Mouse (Mus musculus): ENCODE results near the gene Tmc4. TPM values are rescaled to one million over a fixed set of nuclear protein-coding genes. Genes with fewer than 3 reads are reported as not detected.

Gene Tmc4
- 5.0 and 61.2 TPM in 2 replicates for polyA plus RNA-seq (2012; rRNA removed; ENCODE audit: low replicate concordance)

GRCm38 (mm10) chr7:3677342-3677741 is at the start of gene Tmc4:
Gene Tmc4, minus strand, starts transcription at chr7:3677553.

GRCm38 (mm10) chr7:3720268-3720667 is 42.9 kb upstream of the Tmc4 start, which contains the start of gene Pirb:
Gene Pirb, minus strand, starts transcription at chr7:3720391.

GRCm38 (mm10) chr7:3703879-3704441 is 26.6 kb upstream of the Tmc4 start, which contains the start of gene Rps9:
Gene Rps9, plus strand, starts transcription at chr7:3703993.

GRCm38 (mm10) chr7:3692987-3693808 is 15.8 kb upstream of the Tmc4 start, which contains the start of gene Mboat7:
Gene Mboat7, minus strand, starts transcription at chr7:3693523.

GRCm38 (mm10) chr7:3692382-3692986 is 15.1 kb upstream of the Tmc4 start, which contains the start of gene Tsen34:
Gene Tsen34, plus strand, starts transcription at chr7:3692863.

GRCm38 (mm10) chr7:3665215-3666114 is 11.9 kb downstream of the Tmc4 start, which contains the start of gene Leng1:
Gene Leng1, minus strand, starts transcription at chr7:3665840.

GRCm38 (mm10) chr7:3644672-3645487 is 32.5 kb downstream of the Tmc4 start, which contains the start of gene Cnot3:
Gene Cnot3, plus strand, starts transcription at chr7:3645268.

GRCm38 (mm10) chr7:3629543-3630477 is 47.5 kb downstream of the Tmc4 start, which contains the start of the genes Tfpt and Prpf31:
Gene Tfpt, minus strand, starts transcription at chr7:3629929.
Gene Prpf31, plus strand, starts transcription at chr7:3629985.

GRCm38 (mm10) chr7:3617242-3617995 is 59.9 kb downstream of the Tmc4 start, which contains the start of gene Ndufa3:
Gene Ndufa3, plus strand, starts transcription at chr7:3617373.

GRCm38 (mm10) chr7:3616057-3616388 is 61.3 kb downstream of the Tmc4 start, which contains the start of gene Oscar:
Gene Oscar, minus strand, starts transcription at chr7:3616157.

Other genes with a start within 250 kb of the Tmc4 start
- 0.15 and 0.20 TPM in 2 replicates for gene Tarm1, start 174.9 kb downstream of the Tmc4 start, polyA plus RNA-seq (2012; rRNA removed; ENCODE audit: low replicate concordance)
- gene Oscar, start 61.4 kb downstream of the Tmc4 start, polyA plus RNA-seq (2012; rRNA removed; ENCODE audit: low replicate concordance), result 0.21 and 0.36 TPM in 2 replicates
- 278 and 365 TPM in 2 replicates for gene Ndufa3, start 60.2 kb downstream of the Tmc4 start, polyA plus RNA-seq (2012; rRNA removed; ENCODE audit: low replicate concordance)
- gene Tfpt, start 47.6 kb downstream of the Tmc4 start, polyA plus RNA-seq (2012; rRNA removed; ENCODE audit: low replicate concordance), result 11.6 and 11.8 TPM in 2 replicates
- 25.6 and 39.6 TPM in 2 replicates for gene Prpf31, start 47.6 kb downstream of the Tmc4 start, polyA plus RNA-seq (2012; rRNA removed; ENCODE audit: low replicate concordance)
- gene Cnot3, start 32.3 kb downstream of the Tmc4 start, polyA plus RNA-seq (2012; rRNA removed; ENCODE audit: low replicate concordance), result 43.6 and 70.0 TPM in 2 replicates
- gene Leng1, start 11.7 kb downstream of the Tmc4 start, polyA plus RNA-seq (2012; rRNA removed; ENCODE audit: low replicate concordance), result 5.2 and 5.6 TPM in 2 replicates
- 95.9 and 159 TPM in 2 replicates for gene Tsen34, start 15.3 kb upstream of the Tmc4 start, polyA plus RNA-seq (2012; rRNA removed; ENCODE audit: low replicate concordance)
- gene Mboat7, start 16.0 kb upstream of the Tmc4 start, polyA plus RNA-seq (2012; rRNA removed; ENCODE audit: low replicate concordance), result 34.0 and 69.4 TPM in 2 replicates
- gene Rps9, start 26.4 kb upstream of the Tmc4 start, polyA plus RNA-seq (2012; rRNA removed; ENCODE audit: low replicate concordance), result 1,410 and 2,641 TPM in 2 replicates
- gene Pirb, start 42.8 kb upstream of the Tmc4 start, polyA plus RNA-seq (2012; rRNA removed; ENCODE audit: low replicate concordance), result 26.6 and 30.3 TPM in 2 replicates
- gene Gm15448, start 148.1 kb upstream of the Tmc4 start, polyA plus RNA-seq (2012; rRNA removed; ENCODE audit: low replicate concordance), result 0.37 and 0.82 TPM in 2 replicates
- gene Pira2, start 167.5 kb upstream of the Tmc4 start, polyA plus RNA-seq (2012; rRNA removed; ENCODE audit: low replicate concordance), result 1.3 and 1.7 TPM in 2 replicates
- 1.4 and 1.6 TPM in 2 replicates for gene Gm14548, start 220.6 kb upstream of the Tmc4 start, polyA plus RNA-seq (2012; rRNA removed; ENCODE audit: low replicate concordance)
- gene Lilra6, start 237.9 kb upstream of the Tmc4 start, polyA plus RNA-seq (2012; rRNA removed; ENCODE audit: low replicate concordance), result 2.7 and 3.5 TPM in 2 replicates